Mouse (Mus musculus): ENCODE results near the gene Mark4. TPM values are rescaled to one million over a fixed set of nuclear protein-coding genes. Genes with fewer than 3 reads are reported as not detected.

Gene Mark4
- polyA plus RNA-seq, 1 experiment from 2014 or later, result 12.1 TPM

DNA sequence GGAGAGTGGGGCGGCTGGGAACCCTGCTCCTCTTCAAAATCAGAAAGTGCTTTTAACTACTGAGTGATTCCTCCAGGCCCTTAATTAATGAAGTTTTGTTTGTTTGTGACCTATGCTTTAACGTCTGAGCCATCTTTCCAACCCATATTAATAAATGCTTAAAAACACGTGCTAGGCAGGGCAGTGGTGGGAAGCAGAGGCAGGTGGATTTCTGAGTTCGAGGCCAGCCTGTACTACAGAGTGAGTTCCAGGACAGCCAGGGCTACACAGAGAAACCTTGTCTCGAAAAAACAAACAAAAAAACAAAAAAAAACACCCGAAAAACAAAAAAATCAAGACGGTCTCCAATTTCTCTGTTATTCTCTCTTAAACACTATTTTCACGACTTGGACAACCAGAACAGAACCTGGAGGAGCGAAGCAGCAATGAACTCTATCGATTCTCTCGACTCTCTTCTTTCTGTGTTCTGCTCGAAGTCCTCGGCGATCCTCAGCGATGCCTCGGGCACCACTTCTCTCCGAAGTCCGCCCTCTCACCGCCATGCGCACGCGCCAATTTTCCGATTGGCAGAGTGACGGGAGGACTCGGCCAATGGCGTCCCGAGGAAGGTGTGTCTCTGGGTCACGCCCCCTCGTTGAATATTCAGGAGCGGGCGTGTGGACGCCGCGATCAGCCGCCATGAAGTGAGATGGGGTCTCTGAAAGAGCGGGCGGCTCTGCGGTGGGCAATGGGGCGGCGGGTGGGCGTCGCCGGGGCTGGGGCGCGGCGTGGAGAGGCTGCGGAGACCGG, 77.0 kb downstream of the Mark4 start, which contains the start of gene Ercc2:
TSS of gene Ercc2 (plus strand) at position 634 of the 789 bp plus-strand sequence.
- WGBS, result 6% methylated on average over 44 of the region's 48 CpGs
- H3K9me3 ChIP-seq (ENCODE audit: control insufficient read depth, low read length), result no peaks in the 10 kb centered on the region
- H3K27me3 ChIP-seq (ENCODE audit: control insufficient read depth, insufficient read depth, low read length), result no peaks in the 10 kb centered on the region
- H3K36me3 ChIP-seq (ENCODE audit: control insufficient read depth, insufficient read depth, low read length), result peaks cover 25% of the 10 kb centered on the region
- peak within 1 kb of the TSS; percentile 80 for H3K9ac ChIP-seq (ENCODE audit: low read depth, low read length)
- peak within 1 kb of the TSS; percentile 80 for H3K4me2 ChIP-seq (replicated peaks; ENCODE audit: low read depth, low read length)
- peak within 1 kb of the TSS; percentile 88 for H3K4me3 ChIP-seq (ENCODE audit: low read length)
- peak; percentile 97 for ATAC-seq (ENCODE audit: low FRiP score, low TSS enrichment)
- H3K27ac ChIP-seq (ENCODE audit: low read depth, low read length), result no peak within 1 kb of the TSS
- H3K4me1 ChIP-seq (ENCODE audit: control insufficient read depth, insufficient read depth, low read length), result peaks cover 8% of the 10 kb centered on the region; the same call in 1 of the 2 replicates

DNA sequence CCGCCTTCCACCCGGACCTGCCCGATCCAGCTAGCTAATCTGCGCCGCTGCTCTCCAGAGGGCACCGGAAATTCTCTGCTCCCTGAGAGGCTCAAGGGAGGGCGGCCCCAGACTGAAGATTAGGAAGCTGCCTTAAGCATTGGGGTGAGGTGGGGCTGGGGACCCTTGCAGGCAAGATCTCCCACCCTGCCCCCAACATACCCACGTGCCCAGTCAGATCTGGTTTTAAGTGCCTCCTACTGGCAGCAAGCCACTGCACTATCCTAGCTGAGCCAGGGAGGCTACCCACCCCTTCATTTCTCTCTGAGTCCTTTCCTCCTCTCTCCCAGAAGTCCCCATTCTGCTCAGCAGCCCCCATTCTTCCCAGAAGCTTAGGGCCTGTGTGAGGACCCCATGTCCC, 80.6 kb downstream of the Mark4 start:
- no peak overlapping the region for H3K4me3 ChIP-seq (ENCODE audit: low read length)
- H3K4me2 ChIP-seq (replicated peaks; ENCODE audit: low read depth, low read length), result no peak overlapping the region
- H3K4me1 ChIP-seq (ENCODE audit: control insufficient read depth, insufficient read depth, low read length), result peaks cover 3% of the 10 kb centered on the region; the same call in 1 of the 2 replicates
- 79% methylated on average over 8 of the region's 8 CpGs for WGBS
- no peak overlapping the region for H3K27ac ChIP-seq (ENCODE audit: low read depth, low read length)
- H3K36me3 ChIP-seq (ENCODE audit: control insufficient read depth, insufficient read depth, low read length), result no peaks in the 10 kb centered on the region
- no peak for ATAC-seq (ENCODE audit: low FRiP score, low TSS enrichment)
- no peak overlapping the region for H3K9ac ChIP-seq (ENCODE audit: low read depth, low read length)
- no peaks in the 10 kb centered on the region for H3K9me3 ChIP-seq (ENCODE audit: control insufficient read depth, low read length)
- H3K27me3 ChIP-seq (ENCODE audit: control insufficient read depth, insufficient read depth, low read length), result no peaks in the 10 kb centered on the region

DNA sequence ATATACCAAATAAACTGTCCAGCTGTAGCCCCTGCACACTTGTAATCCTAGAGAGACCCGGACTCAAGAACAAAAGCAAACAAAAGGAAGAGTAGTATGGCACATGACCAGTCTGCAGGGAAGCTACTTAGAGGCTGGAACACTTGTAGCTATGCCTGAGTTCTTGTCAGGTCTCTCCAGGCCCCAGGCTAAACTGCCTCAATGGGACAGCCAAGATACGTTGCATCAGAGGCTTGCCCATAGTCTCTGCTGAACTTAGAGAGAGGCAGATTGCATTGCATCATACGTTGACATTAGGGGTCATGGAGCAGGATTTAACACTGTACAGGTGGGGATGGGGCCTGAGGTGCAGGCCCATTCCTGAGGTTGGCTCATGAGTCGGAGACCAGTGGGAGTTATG, 82.6 kb downstream of the Mark4 start:
- Histone ChIP-seq H3K4me1 (ENCODE audit: control insufficient read depth, insufficient read depth, low read length) (no peaks in the 10 kb centered on the region), H3K4me2 (replicated peaks; ENCODE audit: low read depth, low read length) (no peak overlapping the region), H3K4me3 (ENCODE audit: low read length) (no peak overlapping the region), H3K36me3 (ENCODE audit: control insufficient read depth, insufficient read depth, low read length) (no peaks in the 10 kb centered on the region), H3K9ac (ENCODE audit: low read depth, low read length) (no peak overlapping the region), H3K27me3 (ENCODE audit: control insufficient read depth, insufficient read depth, low read length) (no peaks in the 10 kb centered on the region), H3K9me3 (ENCODE audit: control insufficient read depth, low read length) (no peaks in the 10 kb centered on the region), H3K27ac (ENCODE audit: low read depth, low read length) (no peak overlapping the region)
- no peak for ATAC-seq (ENCODE audit: low FRiP score, low TSS enrichment)
- 85% methylated on average over 4 of the region's 4 CpGs for WGBS

DNA sequence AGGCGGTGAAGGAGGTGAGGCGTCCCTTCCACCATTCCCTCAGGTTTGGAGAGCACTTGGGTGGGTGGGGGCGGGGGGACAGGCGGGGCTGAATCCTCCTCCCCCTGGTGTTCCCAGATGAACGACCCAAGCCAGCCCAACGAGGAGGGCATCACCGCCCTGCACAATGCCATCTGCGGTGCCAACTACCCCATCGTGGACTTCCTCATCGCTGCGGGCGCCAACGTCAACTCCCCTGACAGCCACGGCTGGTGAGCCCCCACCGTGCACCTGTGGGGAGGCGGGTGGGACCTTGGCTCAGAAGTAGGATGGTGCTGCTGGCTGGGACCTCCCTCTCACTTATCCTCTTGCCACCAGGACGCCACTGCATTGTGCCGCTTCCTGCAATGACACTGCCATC, 83.3 kb downstream of the Mark4 start:
- 78% methylated on average over 18 of the region's 18 CpGs for WGBS
- ATAC-seq (ENCODE audit: low FRiP score, low TSS enrichment), result no peak
- H3K9ac ChIP-seq (ENCODE audit: low read depth, low read length), result no peak overlapping the region

More for the DNA sequence above, 83.3 kb downstream of the Mark4 start:
- no peak overlapping the region for H3K27ac ChIP-seq (ENCODE audit: low read depth, low read length)
- no peaks in the 10 kb centered on the region for H3K27me3 ChIP-seq (ENCODE audit: control insufficient read depth, insufficient read depth, low read length)
- no peaks in the 10 kb centered on the region for H3K9me3 ChIP-seq (ENCODE audit: control insufficient read depth, low read length)
- no peaks in the 10 kb centered on the region for H3K36me3 ChIP-seq (ENCODE audit: control insufficient read depth, insufficient read depth, low read length)
- H3K4me3 ChIP-seq (ENCODE audit: low read length), result no peak overlapping the region
- no peak overlapping the region for H3K4me2 ChIP-seq (replicated peaks; ENCODE audit: low read depth, low read length)
- H3K4me1 ChIP-seq (ENCODE audit: control insufficient read depth, insufficient read depth, low read length), result no peaks in the 10 kb centered on the region

MicroRNAs within 50 kb of the gene (microRNA counts, 519-probe panel; counts per million panel counts)
- not detected for microRNA mmu-miR-343

Small RNA genes within 50 kb of the gene (microRNA-seq; reads per million reads assigned to microRNA genes)
- gene Mir343, result not detected

Other genes with a start within 250 kb of the Mark4 start
- 2.4 and 3.4 TPM in 2 replicates for gene Gpr4, start 246.3 kb downstream of the Mark4 start, polyA plus RNA-seq (2014; fragmentation: Nextera tagmentation; extraction: Ambion mirVana)
- 33.3 and 44.6 TPM in 2 replicates for gene Opa3, start 230.5 kb downstream of the Mark4 start, polyA plus RNA-seq (2014; fragmentation: Nextera tagmentation; extraction: Ambion mirVana)
- gene Vasp, start 187.0 kb downstream of the Mark4 start, polyA plus RNA-seq (2014; fragmentation: Nextera tagmentation; extraction: Ambion mirVana), result 54.2 and 56.5 TPM in 2 replicates
- gene Ppm1n, start 178.8 kb downstream of the Mark4 start, polyA plus RNA-seq (2014; fragmentation: Nextera tagmentation; extraction: Ambion mirVana), result not detected in 2 replicates
- 5.4 and 5.7 TPM in 2 replicates for gene Rtn2, start 176.2 kb downstream of the Mark4 start, polyA plus RNA-seq (2014; fragmentation: Nextera tagmentation; extraction: Ambion mirVana)
- 0.14 and 0.20 TPM in 2 replicates for gene Fosb, start 148.8 kb downstream of the Mark4 start, polyA plus RNA-seq (2014; fragmentation: Nextera tagmentation; extraction: Ambion mirVana)
- 95.2 and 102 TPM in 2 replicates for gene Ercc1, start 114.0 kb downstream of the Mark4 start, polyA plus RNA-seq (2014; fragmentation: Nextera tagmentation; extraction: Ambion mirVana)
- 21.9 and 26.8 TPM in 2 replicates for gene Cd3eap, start 99.3 kb downstream of the Mark4 start, polyA plus RNA-seq (2014; fragmentation: Nextera tagmentation; extraction: Ambion mirVana)
- 5.4 and 7.8 TPM in 2 replicates for gene Ppp1r13l, start 99.1 kb downstream of the Mark4 start, polyA plus RNA-seq (2014; fragmentation: Nextera tagmentation; extraction: Ambion mirVana)
- 11.9 and 12.6 TPM in 2 replicates for gene Ercc2, start 76.8 kb downstream of the Mark4 start, polyA plus RNA-seq (2014; fragmentation: Nextera tagmentation; extraction: Ambion mirVana)
- 5.7 and 6.7 TPM in 2 replicates for gene Klc3, start 54.7 kb downstream of the Mark4 start, polyA plus RNA-seq (2014; fragmentation: Nextera tagmentation; extraction: Ambion mirVana)
- 0.20 and 0.69 TPM in 2 replicates for gene Ckm, start 54.0 kb downstream of the Mark4 start, polyA plus RNA-seq (2014; fragmentation: Nextera tagmentation; extraction: Ambion mirVana)
- 3.5 and 3.7 TPM in 2 replicates for gene Exoc3l2, start 4.5 kb upstream of the Mark4 start, polyA plus RNA-seq (2014; fragmentation: Nextera tagmentation; extraction: Ambion mirVana)
- 1.4 and 2.4 TPM in 2 replicates for gene Bloc1s3, start 49.5 kb upstream of the Mark4 start, polyA plus RNA-seq (2014; fragmentation: Nextera tagmentation; extraction: Ambion mirVana)
- 63.7 and 70.2 TPM in 2 replicates for gene Trappc6a, start 49.6 kb upstream of the Mark4 start, polyA plus RNA-seq (2014; fragmentation: Nextera tagmentation; extraction: Ambion mirVana)
- gene Nkpd1, start 59.0 kb upstream of the Mark4 start, polyA plus RNA-seq (2014; fragmentation: Nextera tagmentation; extraction: Ambion mirVana), result 0.13 and 0.27 TPM in 2 replicates
- 6.5 and 23.0 TPM in 2 replicates for gene Ppp1r37, start 104.3 kb upstream of the Mark4 start, polyA plus RNA-seq (2014; fragmentation: Nextera tagmentation; extraction: Ambion mirVana)
- 0.33 and 0.68 TPM in 2 replicates for gene Zfp296, start 118.5 kb upstream of the Mark4 start, polyA plus RNA-seq (2014; fragmentation: Nextera tagmentation; extraction: Ambion mirVana)
- 168 and 179 TPM in 2 replicates for gene Gemin7, start 118.8 kb upstream of the Mark4 start, polyA plus RNA-seq (2014; fragmentation: Nextera tagmentation; extraction: Ambion mirVana)
- 44.3 and 48.4 TPM in 2 replicates for gene Clasrp, start 145.7 kb upstream of the Mark4 start, polyA plus RNA-seq (2014; fragmentation: Nextera tagmentation; extraction: Ambion mirVana)
- 7.3 and 9.3 TPM in 2 replicates for gene Relb, start 170.6 kb upstream of the Mark4 start, polyA plus RNA-seq (2014; fragmentation: Nextera tagmentation; extraction: Ambion mirVana)
- 76.2 and 101 TPM in 2 replicates for gene Clptm1, start 206.2 kb upstream of the Mark4 start, polyA plus RNA-seq (2014; fragmentation: Nextera tagmentation; extraction: Ambion mirVana)
- gene Apoc2, start 219.1 kb upstream of the Mark4 start, polyA plus RNA-seq (2014; fragmentation: Nextera tagmentation; extraction: Ambion mirVana), result 1.0 and 1.2 TPM in 2 replicates
- gene Gm44805, start 222.6 kb upstream of the Mark4 start, polyA plus RNA-seq (2014; fragmentation: Nextera tagmentation; extraction: Ambion mirVana), result not detected in 2 replicates
- gene Apoc4, start 222.7 kb upstream of the Mark4 start, polyA plus RNA-seq (2014; fragmentation: Nextera tagmentation; extraction: Ambion mirVana), result 0.81 TPM in 1 of 2 replicates, not detected in the other
- gene Apoc1, start 233.8 kb upstream of the Mark4 start, polyA plus RNA-seq (2014; fragmentation: Nextera tagmentation; extraction: Ambion mirVana), result 8.4 and 13.1 TPM in 2 replicates
- 175 and 184 TPM in 2 replicates for gene Apoe, start 240.4 kb upstream of the Mark4 start, polyA plus RNA-seq (2014; fragmentation: Nextera tagmentation; extraction: Ambion mirVana)